24 mouse cellular contexts compared by ENCODE assay signal in the genomic region with DNA sequence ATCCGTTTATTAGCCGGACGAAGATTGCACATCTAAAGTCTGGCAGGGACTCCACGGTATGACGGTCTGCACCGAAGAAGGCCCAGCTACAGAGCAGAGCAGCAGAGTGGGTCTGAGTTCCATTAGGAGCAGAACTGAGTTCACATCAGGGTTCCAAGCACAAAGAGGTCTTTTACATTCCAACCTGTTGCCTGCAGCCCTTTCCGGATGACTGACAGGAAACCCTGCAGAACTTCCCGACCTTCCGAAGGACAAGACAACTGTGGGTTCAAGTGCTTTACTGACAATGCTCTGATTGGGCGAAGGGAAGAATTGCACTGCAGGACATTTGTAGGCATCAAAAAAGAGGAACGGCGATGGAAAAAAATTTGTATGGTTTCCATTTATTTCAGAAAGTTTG. TPM values are rescaled to one million over a fixed set of nuclear protein-coding genes. Genes with fewer than 3 reads are reported as not detected.
A peak's percentile ranks its signal among the peaks of the same experiment; 100 is the strongest.
DNase-seq lines count a peak whose midpoint lies in the region; TF ChIP-seq lines count a peak whose summit lies in the region.
"Had no signal": no experiment of that assay in that cellular context is flagged by ENCODE, and none has a peak within 500 bp of the region (broad histone marks: within the 10 kb centered on the region; RNA-seq: fewer than 3 reads in every experiment).

No protein-coding gene starts in this region.

- H3K4me1 ChIP-seq in E14TG2a.4 (replicated peaks; ENCODE audit: low read depth, low read length), result peaks cover 17% of the 10 kb centered on the region
- H3K4me1 ChIP-seq in ES-Bruce4 (ENCODE audit: control insufficient read depth, insufficient read depth, low read length), result no peaks in the 10 kb centered on the region
- peaks cover 28% of the 10 kb centered on the region for H3K4me1 ChIP-seq in forebrain, embryonic 10.5 days

- 71% methylated on average over 12 of the region's 12 CpGs for WGBS in forebrain, embryonic 10.5 days

- peak; percentile 71 for TF ChIP-seq EP300 in ES-Bruce4 (IDR thresholded peaks at IDR 0.05; ENCODE audit: insufficient read depth, low read depth, low read length)

- H3K4me3 ChIP-seq in E14TG2a.4 (replicated peaks; ENCODE audit: low read length) (peak overlapping the region; percentile 51), ES-Bruce4 (ENCODE audit: low read depth, low read length) (peak overlapping the region; percentile 39)
- H3K4me3 ChIP-seq in forebrain, embryonic 10.5 days, result no peak overlapping the region
- H3K4me3 ChIP-seq: heart, embryonic 12.5 days; heart, embryonic 15.5 days; hindbrain, embryonic 10.5 days; hindbrain, embryonic 15.5 days had no signal

- no peak for TF ChIP-seq CTCF in E14TG2a.4 (conservative IDR thresholded peaks at IDR 0.05; ENCODE audit: low read length)
- no peak for TF ChIP-seq CTCF in ES-Bruce4 (IDR thresholded peaks at IDR 0.05; ENCODE audit: low read depth, low read length)

- H3K36me3 ChIP-seq in E14TG2a.4 (ENCODE audit: insufficient read depth, low read length) (no peaks in the 10 kb centered on the region), ES-Bruce4 (ENCODE audit: control insufficient read depth, insufficient read depth, low read length, poor library complexity, severe bottlenecking) (no peaks in the 10 kb centered on the region)
- no peaks in the 10 kb centered on the region for H3K36me3 ChIP-seq in forebrain, embryonic 10.5 days (replicated peaks)
- H3K36me3 ChIP-seq: heart, embryonic 12.5 days; heart, embryonic 15.5 days; hindbrain, embryonic 10.5 days had no signal

- H3K9me3 ChIP-seq in E14TG2a.4 (ENCODE audit: low read length), result no peaks in the 10 kb centered on the region
- no peaks in the 10 kb centered on the region; the same call in 1 of the 2 replicates for H3K9me3 ChIP-seq in ES-Bruce4 (replicated peaks; ENCODE audit: control insufficient read depth, insufficient read depth, low read length, poor library complexity, severe bottlenecking)
- 0 out of 2 replicates have a peak, but pooled peaks cover 3% of the 10 kb centered on the region for H3K9me3 ChIP-seq in forebrain, embryonic 10.5 days
- H3K9me3 ChIP-seq: heart, embryonic 12.5 days; heart, embryonic 15.5 days; hindbrain, embryonic 10.5 days; hindbrain, embryonic 15.5 days had no signal

- peak; percentile 63 for DNase-seq in R1 (ENCODE audit: low read depth, low spot score)
- no peak for DNase-seq in thymus, postnatal 14 days
- no peak for DNase-seq in forebrain, embryonic 10.5 days (ENCODE audit: extremely low spot score, low spot score)
- no peak for DNase-seq in frontal cortex, postnatal 10 days (ENCODE audit: low spot score in 2 of 2)
- DNase-seq: adrenal gland, adult 2 months; adrenal gland, postnatal 14 days; cerebellum, adult 11 months; cerebellum, adult 2 months; cerebellum, adult 9-11 months; cerebellum, postnatal 25 days; embryo, embryonic 11 days; forebrain, postnatal 0 days; gastrocnemius, postnatal 25 days; heart, adult 18-20 months; heart, postnatal 10 days; heart, postnatal 36 days had no signal

- no peak overlapping the region for H3K27ac ChIP-seq in ES-Bruce4 (ENCODE audit: insufficient read depth, low read length)
- H3K27ac ChIP-seq in forebrain, embryonic 10.5 days, result no peak overlapping the region
- H3K27ac ChIP-seq: heart, embryonic 15.5 days; hindbrain, embryonic 10.5 days; hindbrain, embryonic 15.5 days had no signal

- TF ChIP-seq POLR2A in ES-Bruce4 (IDR thresholded peaks at IDR 0.05; ENCODE audit: insufficient read depth, low read length), result no peak

- H3K27me3 ChIP-seq in E14TG2a.4 (ENCODE audit: insufficient read depth, low read length) (no peaks in the 10 kb centered on the region), ES-Bruce4 (ENCODE audit: control insufficient read depth, insufficient read depth, low read length, poor library complexity, severe bottlenecking) (no peaks in the 10 kb centered on the region)
- no peaks in the 10 kb centered on the region for H3K27me3 ChIP-seq in forebrain, embryonic 10.5 days (ENCODE audit: poor library complexity, severe bottlenecking)
- H3K27me3 ChIP-seq: heart, embryonic 12.5 days; heart, embryonic 15.5 days; hindbrain, embryonic 15.5 days had no signal

- no peak overlapping the region for H3K9ac ChIP-seq in ES-Bruce4 (ENCODE audit: low read depth, poor library complexity, severe bottlenecking)
- H3K9ac ChIP-seq: forebrain, postnatal 0 days; heart, embryonic 12.5 days; heart, embryonic 15.5 days; hindbrain, embryonic 15.5 days had no signal

RNA-seq across cellular contexts. Expression of a gene that starts 56.6 kb away (rescaled TPM):
- not detected in 2 replicates for polyA plus RNA-seq in ES-Bruce4 (2011; ENCODE audit: insufficient read depth, insufficient read length, low read depth, missing spikeins)
- 3.0 and 4.8 TPM in 2 replicates for polyA plus RNA-seq in forebrain, embryonic 10.5 days (2016; fragmentation: Nextera tagmentation; extraction: Ambion mirVana)
- polyA plus RNA-seq: C2C12; CD4-positive, CD25-positive, alpha-beta regulatory T cell, adult 4 months had no signal
